Mouse (Mus musculus): ENCODE data around the gene S1pr5. TPM values are rescaled to one million over a fixed set of nuclear protein-coding genes. Genes with fewer than 3 reads are reported as not detected.
"Not testable (repeated sequence)": the region's sequence is repeated elsewhere in the genome, so short reads cannot be mapped to it uniquely, and the experiment has no call there.

S1pr5 gene
- total and polyA plus RNA-seq, 3 experiments: not detected

DNA sequence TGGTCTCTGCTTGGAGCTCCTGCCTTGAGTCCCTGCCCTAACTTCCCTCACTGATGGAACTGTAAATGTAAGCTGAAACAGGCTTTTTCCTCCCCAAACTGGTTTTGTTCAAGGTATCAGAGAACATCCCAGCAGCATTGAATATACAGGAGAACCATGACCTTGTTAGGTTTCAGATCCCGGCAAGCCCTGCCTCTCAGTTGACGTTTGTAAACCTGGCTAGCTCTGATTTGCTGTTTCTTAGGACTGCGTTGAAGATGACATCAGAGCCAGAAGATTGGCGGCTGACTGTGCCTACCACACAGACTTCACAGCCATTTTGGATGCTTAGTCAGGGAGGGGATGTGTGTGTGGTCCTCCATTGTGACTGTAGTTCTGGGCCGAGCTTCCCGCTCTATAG, 24.3 kb downstream of the S1pr5 start:
- Histone ChIP-seq H3K79me2 (replicated peaks; ENCODE audit: control insufficient read depth, extremely low read depth, insufficient read depth, poor library complexity, severe bottlenecking) (no peaks in the 10 kb centered on the region), H3K36me3 (replicated peaks in 1 of 2; ENCODE audit: control insufficient read depth in 1 of 2, insufficient read depth in 1 of 2, low read length in 1 of 2) (peaks cover 0 to 8% of the 10 kb centered on the region in 2 experiments), H3K27ac (ENCODE audit: insufficient read depth, low read depth) (no peak overlapping the region), H3K9ac (ENCODE audit: insufficient read depth, low read depth) (no peak overlapping the region), H3K4me2 (ENCODE audit: insufficient read depth, low read depth, poor library complexity, severe bottlenecking) (no peak overlapping the region), H3K9me3 (replicated peaks; ENCODE audit: low read length) (peaks cover 10% of the 10 kb centered on the region), H3K27me3 (replicated peaks) (no peaks in the 10 kb centered on the region), H3K4me1 (ENCODE audit: control insufficient read depth in 1 of 2, insufficient read depth in 2 of 2) (peaks cover 2 to 22% of the 10 kb centered on the region in 2 experiments; a peak in 2 of 4 replicates), H3K4me3 (replicated peaks in 1 of 3; ENCODE audit: low read depth in 2 of 3, low read length in 2 of 3, poor library complexity in 1 of 3) (no peak overlapping the region)
- dilution Hi-C loops (cut with MboI; ENCODE audit: extremely low pct_ligation_motif_present, extremely low pct_unique_long_range_greater_than_20kb, low sequenced_read_pairs) (no loop called here), in situ Hi-C loops (cut with MboI; ENCODE audit: low pct_ligation_motif_present, low pct_unique_long_range_greater_than_20kb, low sequenced_read_pairs) (loop anchor here (5.0 to 10.0 kb wide), 2 partner anchors 67 to 191 kb away; partner anchors contain the start of gene Qtrt1)
- DNase-seq (ENCODE audit: extremely low read depth): no peak
- TF ChIP-seq RCOR1 (conservative IDR thresholded peaks at IDR 0.05; ENCODE audit: low read depth, low read length): no peak
- TF ChIP-seq POLR2AphosphoS2 (IDR thresholded peaks at IDR 0.05; ENCODE audit: low read depth, low read length): no peak
- no peak for TF ChIP-seq UBTF (IDR thresholded peaks at IDR 0.05; ENCODE audit: low read depth, low read length)
- no peak for TF ChIP-seq USF2 (conservative IDR thresholded peaks at IDR 0.05; ENCODE audit: low read depth, low read length)
- TF ChIP-seq GABPA (IDR thresholded peaks at IDR 0.05; ENCODE audit: insufficient replicate concordance, low read depth, low read length): no peak
- no peak for TF ChIP-seq RAD21 (IDR thresholded peaks at IDR 0.05; ENCODE audit: low read depth, low read length)
- no peak for TF ChIP-seq MAZ (IDR thresholded peaks at IDR 0.05; ENCODE audit: low read depth, low read length)
- TF ChIP-seq ZMIZ1 (IDR thresholded peaks at IDR 0.05; ENCODE audit: low read depth, low read length): no peak
- no peak for TF ChIP-seq JUN (IDR thresholded peaks at IDR 0.05; ENCODE audit: insufficient read depth, low read depth, low read length)
- no peak for TF ChIP-seq SMC3 (IDR thresholded peaks at IDR 0.05; ENCODE audit: low read depth, low read length)
- no peak for TF ChIP-seq MEF2A (IDR thresholded peaks at IDR 0.05; ENCODE audit: borderline replicate concordance, low read depth, low read length)
- TF ChIP-seq MAX (IDR thresholded peaks at IDR 0.05; ENCODE audit: low read length): no peak
- no peak for TF ChIP-seq ZKSCAN1 (IDR thresholded peaks at IDR 0.05; ENCODE audit: borderline replicate concordance, low read depth, low read length)
- TF ChIP-seq POLR2A (IDR thresholded peaks at IDR 0.05; ENCODE audit: low read depth, low read length): no peak
- no peak for TF ChIP-seq ETS1 (conservative IDR thresholded peaks at IDR 0.05; ENCODE audit: low read depth, low read length)
- TF ChIP-seq ZC3H11A (IDR thresholded peaks at IDR 0.05; ENCODE audit: low read depth, low read length): no peak
- TF ChIP-seq MAFK (IDR thresholded peaks at IDR 0.05; ENCODE audit: insufficient replicate concordance, low read length): no peak
- TF ChIP-seq E2F4 (IDR thresholded peaks at IDR 0.05; ENCODE audit: insufficient replicate concordance, low read depth, low read length): no peak
- no peak for TF ChIP-seq EP300 (IDR thresholded peaks at IDR 0.05; ENCODE audit: low read length)

DNA sequence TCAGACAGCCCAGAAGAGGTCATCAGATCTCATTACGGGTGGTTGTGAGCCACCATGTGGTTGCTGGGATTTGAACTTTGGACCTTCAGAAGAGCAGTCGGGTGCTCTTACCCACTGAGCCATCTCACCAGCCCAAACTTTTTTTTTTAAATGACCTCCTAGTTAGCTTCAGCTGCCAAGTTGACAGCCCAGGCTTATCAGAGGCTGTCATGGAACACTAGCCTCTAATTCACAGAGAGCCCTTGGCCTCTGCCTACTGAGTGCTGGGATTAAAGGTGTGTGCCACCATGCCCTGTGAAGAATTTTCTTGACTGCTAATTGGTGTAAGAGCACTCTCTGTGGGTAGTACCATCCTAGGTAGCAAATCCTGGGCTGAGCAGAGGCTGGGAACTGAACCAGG, 24.8 kb downstream of the S1pr5 start:
- H3K27ac ChIP-seq (ENCODE audit: insufficient read depth, low read depth); H3K9ac ChIP-seq (ENCODE audit: insufficient read depth, low read depth); H3K27me3 ChIP-seq (replicated peaks); dilution Hi-C loops (cut with MboI; ENCODE audit: extremely low pct_ligation_motif_present, extremely low pct_unique_long_range_greater_than_20kb, low sequenced_read_pairs); H3K4me3 ChIP-seq (replicated peaks in 1 of 3; ENCODE audit: low read depth in 2 of 3, low read length in 2 of 3, poor library complexity in 1 of 3); H3K36me3 ChIP-seq (replicated peaks in 1 of 2; ENCODE audit: control insufficient read depth in 1 of 2, insufficient read depth in 1 of 2, low read length in 1 of 2); H3K9me3 ChIP-seq (replicated peaks; ENCODE audit: low read length); H3K79me2 ChIP-seq (replicated peaks; ENCODE audit: control insufficient read depth, extremely low read depth, insufficient read depth, poor library complexity, severe bottlenecking); DNase-seq (ENCODE audit: extremely low read depth); H3K4me2 ChIP-seq (ENCODE audit: insufficient read depth, low read depth, poor library complexity, severe bottlenecking): not testable (repeated sequence)
- H3K4me1 ChIP-seq (ENCODE audit: control insufficient read depth in 1 of 2, insufficient read depth in 2 of 2): peaks cover 2 to 22% of the 10 kb centered on the region in 2 experiments; a peak in 2 of 4 replicates
- in situ Hi-C loops (cut with MboI; ENCODE audit: low pct_ligation_motif_present, low pct_unique_long_range_greater_than_20kb, low sequenced_read_pairs): loop anchor here (5.0 to 10.0 kb wide), 2 partner anchors 66 to 191 kb away; partner anchors contain the start of gene Qtrt1

Measured in CH12.LX (cell line).